Mouse (Mus musculus): ENCODE measurements around the gene Limch1. TPM values are rescaled to one million over a fixed set of nuclear protein-coding genes. Genes with fewer than 3 reads are reported as not detected.

The Limch1 gene
- polyA plus RNA-seq, 1 experiment: not detected

DNA sequence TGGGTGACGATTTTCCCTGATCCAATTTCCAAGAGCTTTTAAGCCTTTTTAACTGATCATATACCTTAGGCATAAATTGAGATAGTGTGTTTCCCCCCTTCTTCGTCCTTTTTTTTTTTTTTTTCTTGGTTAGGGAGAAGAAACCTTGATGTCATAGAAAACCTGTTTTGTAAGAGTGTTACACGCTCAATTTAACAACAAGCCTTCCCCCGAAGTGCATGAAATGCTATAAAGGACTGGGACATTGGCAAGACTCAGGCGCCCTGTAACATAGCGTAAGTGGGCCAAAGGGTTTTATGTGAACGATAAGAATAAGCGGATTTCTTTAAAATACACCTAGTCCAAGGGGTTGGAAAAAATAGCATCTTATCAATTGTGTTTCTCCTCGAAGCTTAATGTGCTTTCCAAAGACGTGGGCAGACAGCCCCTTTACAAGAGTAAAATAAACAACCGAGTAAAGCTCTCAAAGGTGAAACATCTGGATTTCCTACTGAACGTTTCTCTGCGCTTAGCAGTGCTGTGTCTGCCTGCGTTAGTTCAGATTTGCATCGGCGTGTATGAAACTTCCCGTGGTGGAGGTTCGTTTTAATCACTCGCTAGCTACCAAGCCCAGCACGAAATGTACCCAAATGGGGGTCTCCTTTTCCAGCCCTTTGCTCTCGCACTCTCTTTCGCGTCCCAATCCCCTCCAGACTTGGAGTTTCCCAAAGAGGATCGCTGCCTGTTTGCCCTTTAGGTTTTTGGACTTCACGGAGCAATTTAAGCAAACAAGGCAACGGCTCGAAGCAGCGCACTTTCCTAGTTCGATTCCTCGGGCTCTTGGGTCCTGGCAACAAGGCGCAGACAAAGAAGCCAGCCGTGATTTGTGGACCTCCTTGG lies 354.0 kb downstream of the Limch1 start:
- Histone ChIP-seq H3K27ac (ENCODE audit: insufficient read depth, low read depth, low read length) (no peak overlapping the region), H3K4me1 (ENCODE audit: control insufficient read depth, insufficient read depth, low read length) (no peaks in the 10 kb centered on the region), H3K4me3 (ENCODE audit: insufficient read depth, low read length) (no peak overlapping the region)
- TF ChIP-seq CTCF (IDR thresholded peaks at IDR 0.05; ENCODE audit: low read depth, low read length) (no peak), POLR2A (IDR thresholded peaks at IDR 0.05; ENCODE audit: borderline replicate concordance, low read depth, low read length) (no peak)

DNA sequence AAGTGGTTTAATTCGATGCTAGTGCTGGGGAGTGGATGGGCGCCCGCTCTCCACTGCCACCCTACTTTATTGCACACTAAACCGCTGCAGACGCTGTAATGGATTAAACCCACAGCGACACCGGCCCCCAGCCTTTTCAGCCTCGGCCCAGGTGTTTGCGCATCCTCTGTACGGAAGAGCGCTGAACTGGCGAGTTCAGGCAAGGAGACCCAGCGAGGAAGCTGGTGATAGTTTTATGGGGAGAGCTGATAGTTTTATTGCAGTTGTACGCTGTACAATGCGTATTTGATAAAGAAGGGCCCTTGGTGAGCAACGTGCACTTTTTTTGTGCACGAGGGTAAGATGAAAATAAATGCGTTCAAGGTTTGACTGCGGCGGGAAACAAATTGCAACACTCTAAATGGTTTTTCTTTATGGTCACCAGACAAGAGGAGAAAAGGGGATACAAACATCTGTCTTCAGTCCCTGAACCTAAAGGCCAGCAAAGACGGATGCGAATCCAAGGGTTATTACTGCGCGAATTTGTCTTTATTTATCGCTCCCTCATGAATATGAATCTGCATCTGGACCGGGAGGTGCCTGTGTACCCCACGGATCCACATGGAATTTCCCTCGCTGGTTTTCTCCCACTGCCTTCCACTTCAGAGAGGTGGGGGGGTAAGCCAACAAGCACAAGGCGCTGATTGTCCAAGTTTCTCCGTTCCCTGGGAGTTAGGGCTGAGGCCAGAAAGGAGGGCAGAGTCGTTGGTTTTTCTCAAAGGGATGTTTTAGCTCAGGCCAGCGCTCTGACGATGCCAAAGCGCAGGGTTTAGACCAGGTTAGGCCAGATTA lies 355.2 kb downstream of the Limch1 start:
- H3K4me3 ChIP-seq (ENCODE audit: insufficient read depth, low read length): no peak overlapping the region
- H3K27ac ChIP-seq (ENCODE audit: insufficient read depth, low read depth, low read length): no peak overlapping the region
- H3K4me1 ChIP-seq (ENCODE audit: control insufficient read depth, insufficient read depth, low read length): no peaks in the 10 kb centered on the region
- TF ChIP-seq CTCF (IDR thresholded peaks at IDR 0.05; ENCODE audit: low read depth, low read length): no peak
- no peak for TF ChIP-seq POLR2A (IDR thresholded peaks at IDR 0.05; ENCODE audit: borderline replicate concordance, low read depth, low read length)

DNA sequence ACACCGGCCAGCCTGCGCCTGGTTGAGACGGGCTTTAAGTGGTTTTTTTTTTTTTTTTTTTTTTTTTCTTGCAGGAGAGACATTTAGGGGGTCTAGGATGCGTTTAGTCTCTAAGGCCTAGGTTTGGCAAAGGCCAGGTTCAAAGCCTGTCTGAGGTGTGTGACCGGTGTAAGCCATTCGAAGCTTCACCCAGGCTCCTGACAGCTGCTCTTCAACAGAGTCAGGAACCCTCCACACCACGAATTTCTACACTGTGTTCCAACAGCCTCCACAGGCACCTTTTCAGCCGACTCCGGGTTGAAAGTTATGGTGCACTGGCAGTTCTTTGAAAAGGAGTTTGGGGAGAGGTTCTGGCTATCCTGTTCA lies 355.8 kb downstream of the Limch1 start:
- Histone ChIP-seq H3K27ac (ENCODE audit: insufficient read depth, low read depth, low read length) (no peak overlapping the region), H3K4me3 (ENCODE audit: insufficient read depth, low read length) (no peak overlapping the region), H3K4me1 (ENCODE audit: control insufficient read depth, insufficient read depth, low read length) (no peaks in the 10 kb centered on the region)
- TF ChIP-seq POLR2A (IDR thresholded peaks at IDR 0.05; ENCODE audit: borderline replicate concordance, low read depth, low read length): no peak

DNA sequence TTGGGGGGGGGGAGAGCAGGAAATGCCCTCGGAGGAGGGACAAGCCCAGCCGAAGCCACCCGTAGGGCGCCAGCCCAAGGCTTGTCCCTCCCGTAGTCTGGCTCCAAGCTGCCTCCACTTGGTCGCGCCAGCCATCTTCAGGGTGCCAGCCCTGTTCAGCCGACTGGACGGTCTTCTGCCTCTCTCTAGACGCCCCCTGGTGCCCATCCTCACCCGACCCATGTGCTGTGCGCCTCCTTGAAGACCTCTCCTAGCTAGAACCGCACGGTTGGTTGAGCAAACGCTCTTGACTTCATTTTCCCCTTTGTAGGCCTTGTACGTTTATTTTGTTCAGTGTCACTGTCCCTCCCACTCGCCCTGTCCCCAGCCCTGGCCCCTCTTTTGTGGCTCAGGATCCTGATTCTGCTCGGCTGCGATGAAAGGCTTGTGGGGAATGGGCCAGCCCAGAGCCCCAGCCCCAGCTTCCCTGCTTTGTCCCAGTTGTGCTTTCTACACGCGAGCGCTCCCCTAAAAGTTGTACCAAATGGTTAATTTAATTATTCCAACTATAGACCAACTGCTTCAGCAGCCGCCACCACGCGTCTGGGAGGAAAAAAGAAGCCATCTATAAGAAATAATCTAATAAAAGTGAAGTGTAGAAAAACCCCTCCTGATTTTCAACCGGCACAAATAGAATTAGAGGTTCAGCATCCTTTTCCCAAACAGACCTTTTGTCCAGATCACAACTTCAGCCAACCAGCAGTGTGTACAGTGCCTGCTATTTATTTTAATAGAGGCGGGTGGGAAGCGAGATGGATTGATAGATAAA lies 356.4 kb downstream of the Limch1 start:
- Histone ChIP-seq H3K27ac (ENCODE audit: insufficient read depth, low read depth, low read length) (no peak overlapping the region), H3K4me3 (ENCODE audit: insufficient read depth, low read length) (no peak overlapping the region), H3K4me1 (ENCODE audit: control insufficient read depth, insufficient read depth, low read length) (no peaks in the 10 kb centered on the region)
- TF ChIP-seq CTCF (IDR thresholded peaks at IDR 0.05; ENCODE audit: low read depth, low read length): no peak
- no peak for TF ChIP-seq POLR2A (IDR thresholded peaks at IDR 0.05; ENCODE audit: borderline replicate concordance, low read depth, low read length)

DNA sequence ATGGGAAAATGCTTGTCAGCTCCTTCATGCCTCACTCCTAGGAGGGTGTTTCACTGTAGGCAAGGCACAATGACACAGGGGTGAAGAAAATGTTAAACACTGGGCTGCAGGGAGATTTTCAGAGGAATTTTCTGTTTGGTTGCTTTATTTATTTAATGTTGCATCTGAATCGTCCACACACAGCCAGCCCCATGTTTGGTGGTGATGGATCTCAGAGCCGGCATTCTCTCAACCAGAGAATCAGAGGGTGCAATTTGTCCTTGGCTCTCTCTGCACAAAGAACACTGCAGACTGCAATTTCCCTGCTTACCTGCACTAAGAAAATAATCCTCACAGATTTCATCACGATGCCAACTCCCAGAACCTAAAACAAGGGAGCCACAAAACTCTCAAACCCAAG lies 357.4 kb downstream of the Limch1 start:
- no peaks in the 10 kb centered on the region for H3K4me1 ChIP-seq (ENCODE audit: control insufficient read depth, insufficient read depth, low read length)
- TF ChIP-seq POLR2A (IDR thresholded peaks at IDR 0.05; ENCODE audit: borderline replicate concordance, low read depth, low read length) (no peak), CTCF (IDR thresholded peaks at IDR 0.05; ENCODE audit: low read depth, low read length) (no peak)

DNA sequence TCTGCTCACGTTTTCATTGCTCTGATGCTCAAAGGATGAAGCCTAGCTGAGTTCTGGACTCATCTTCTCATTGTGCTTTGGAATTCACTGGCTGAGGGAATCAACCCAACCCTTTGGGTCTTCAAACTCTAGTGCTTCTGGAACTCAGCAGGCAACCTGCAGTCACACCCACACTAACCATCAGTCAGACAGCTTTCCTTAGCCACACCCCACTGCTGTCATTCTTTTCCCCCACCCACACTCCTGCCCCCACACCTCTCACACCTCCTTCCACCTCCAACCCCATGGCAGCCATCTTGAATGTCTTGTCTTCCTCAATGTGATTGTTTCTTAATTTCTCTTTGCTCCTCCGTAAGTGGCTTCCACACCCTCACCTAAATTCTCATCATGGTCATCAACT lies 360.6 kb downstream of the Limch1 start:
- Histone ChIP-seq H3K27ac (ENCODE audit: insufficient read depth, low read depth, low read length) (no peak overlapping the region), H3K4me1 (ENCODE audit: control insufficient read depth, insufficient read depth, low read length) (no peaks in the 10 kb centered on the region), H3K4me3 (ENCODE audit: insufficient read depth, low read length) (no peak overlapping the region)
- TF ChIP-seq CTCF (IDR thresholded peaks at IDR 0.05; ENCODE audit: low read depth, low read length) (no peak), POLR2A (IDR thresholded peaks at IDR 0.05; ENCODE audit: borderline replicate concordance, low read depth, low read length) (no peak)

More for the DNA sequence above, 357.4 kb downstream of the Limch1 start:
- Histone ChIP-seq H3K4me3 (ENCODE audit: insufficient read depth, low read length) (no peak overlapping the region), H3K27ac (ENCODE audit: insufficient read depth, low read depth, low read length) (no peak overlapping the region)

Other genes starting within 250 kb of the Limch1 start
- gene Apbb2, start 127.0 kb upstream of the Limch1 start, polyA plus RNA-seq (2012; ENCODE audit: insufficient read depth, insufficient read length, missing spikeins): 13.9 and 22.5 TPM in 2 replicates
- gene Uchl1, start 69.7 kb upstream of the Limch1 start, polyA plus RNA-seq (2012; ENCODE audit: insufficient read depth, insufficient read length, missing spikeins): 13.2 and 14.0 TPM in 2 replicates

Data from bone marrow macrophage, adult 2 months (primary cell).